Mouse (Mus musculus) embryonic fibroblast, embryonic 13.5 days (primary cell): ENCODE results near the gene Pnck. TPM values are rescaled to one million over a fixed set of nuclear protein-coding genes. Genes with fewer than 3 reads are reported as not detected.

Experiments
- H3K27ac ChIP-seq: 2 replicates; pipeline ENCODE4 v1.5.1; 2012; ENCODE audit warnings: low read length, control low read depth, inconsistent platforms; ENCODE audit not compliant: insufficient read depth
- H3K4me1 ChIP-seq: 2 replicates; pipeline ENCODE4 v1.6.1; 2011; ENCODE audit warnings: low read length; ENCODE audit not compliant: control insufficient read depth, insufficient read depth
- H3K4me3 ChIP-seq: 2 replicates; pipeline ENCODE4 v1.5.1; 2011; ENCODE audit warnings: mild to moderate bottlenecking, control low read depth, low read length; ENCODE audit not compliant: insufficient read depth
- CTCF ChIP-seq: IDR thresholded peaks from 2 replicates; pipeline ENCODE4 v1.5.1; 2011; ENCODE audit warnings: mild to moderate bottlenecking, control low read depth, low read length, moderate library complexity, borderline replicate concordance; ENCODE audit not compliant: insufficient read depth
- POLR2A ChIP-seq: IDR thresholded peaks from 2 replicates; pipeline ENCODE4 v1.6.1; 2011; ENCODE audit warnings: low read depth, mild to moderate bottlenecking, control low read depth, low read length, moderate library complexity
- polyA plus RNA-seq: library from polyadenylated mRNA; stranded (reverse); fragments of >200 nt; gene quantifications from 2 replicates; pipeline ENCODE4 v1.2.4, GENCODE M21; 2011; ENCODE audit warnings: low read depth; ENCODE audit not compliant: missing spikeins, insufficient read length

Pnck gene
- polyA plus RNA-seq, 1 experiment = 3.2 TPM

GRCm38 (mm10) chrX:73672879-73673618 is 13.1 kb upstream of the Pnck start, which contains the start of gene Slc6a8:
Gene Slc6a8, plus strand, starts transcription at chrX:73673150.
- H3K27ac ChIP-seq = peak within 1 kb of the TSS; percentile 19

GRCm38 (mm10) chrX:73672031-73672431 is 12.1 kb upstream of the Pnck start:
- Histone ChIP-seq H3K4me3 (no peak overlapping the region), H3K4me1 (peaks cover 3% of the 10 kb centered on the region; the same call in 1 of the 2 replicates), H3K27ac (no peak overlapping the region)
- TF ChIP-seq CTCF (peak; percentile 16; the same call in 1 of the 2 replicates), POLR2A (no peak)

More at GRCm38 (mm10) chrX:73672879-73673618, 13.1 kb upstream of the Pnck start, which contains the start of gene Slc6a8:
- Histone ChIP-seq H3K4me1 (peaks cover 3% of the 10 kb centered on the region; the same call in 1 of the 2 replicates), H3K4me3 (peak within 1 kb of the TSS; percentile 80)
- TF ChIP-seq POLR2A (peak; percentile 96), CTCF (no peak)

DNA sequence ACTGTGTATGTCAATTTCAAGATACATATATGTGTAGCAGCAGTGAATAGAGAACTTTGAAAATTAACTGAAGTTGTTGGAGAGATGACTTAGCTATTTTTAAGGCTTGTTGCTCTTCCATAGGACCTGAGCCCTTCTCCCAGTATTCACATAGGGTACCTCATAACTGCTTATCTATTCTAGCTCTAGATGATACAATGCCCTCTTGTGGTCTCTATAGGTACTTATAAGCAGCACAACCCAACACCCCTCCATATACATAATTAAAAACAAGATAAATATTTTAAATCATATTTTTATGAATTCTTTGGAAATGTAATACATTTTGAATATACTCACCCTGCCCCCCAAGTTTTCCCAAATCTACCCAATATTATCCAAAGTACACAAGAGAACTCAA is 3.2 kb upstream of the Pnck start:
- no peak overlapping the region for H3K4me3 ChIP-seq
- no peak overlapping the region for H3K27ac ChIP-seq
- no peaks in the 10 kb centered on the region for H3K4me1 ChIP-seq
- TF ChIP-seq POLR2A (no peak), CTCF (no peak)

DNA sequence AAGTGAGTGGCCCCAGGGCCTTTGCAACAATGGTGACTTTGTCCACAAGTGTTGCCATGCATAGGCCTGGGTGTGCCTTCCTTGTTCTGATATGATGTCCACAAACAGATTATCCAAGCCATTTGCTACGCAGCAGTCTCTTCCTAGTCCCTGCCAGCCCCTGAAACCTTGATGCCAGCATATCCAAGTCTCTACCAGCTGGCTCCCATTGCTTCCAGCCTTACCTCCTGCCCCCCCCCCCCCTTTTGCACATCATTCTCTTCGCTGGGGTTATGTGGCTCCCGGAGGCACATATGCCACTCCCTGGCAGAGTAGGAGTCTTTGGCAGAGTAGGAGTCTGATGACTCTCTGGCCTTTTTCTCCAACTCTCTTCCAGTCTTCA is 358 bp upstream of the Pnck start:
- Histone ChIP-seq H3K4me1 (no peaks in the 10 kb centered on the region), H3K27ac (no peak overlapping the region), H3K4me3 (no peak overlapping the region; the same call in 1 of the 2 replicates)
- no peak for TF ChIP-seq POLR2A
- TF ChIP-seq CTCF = no peak

DNA sequence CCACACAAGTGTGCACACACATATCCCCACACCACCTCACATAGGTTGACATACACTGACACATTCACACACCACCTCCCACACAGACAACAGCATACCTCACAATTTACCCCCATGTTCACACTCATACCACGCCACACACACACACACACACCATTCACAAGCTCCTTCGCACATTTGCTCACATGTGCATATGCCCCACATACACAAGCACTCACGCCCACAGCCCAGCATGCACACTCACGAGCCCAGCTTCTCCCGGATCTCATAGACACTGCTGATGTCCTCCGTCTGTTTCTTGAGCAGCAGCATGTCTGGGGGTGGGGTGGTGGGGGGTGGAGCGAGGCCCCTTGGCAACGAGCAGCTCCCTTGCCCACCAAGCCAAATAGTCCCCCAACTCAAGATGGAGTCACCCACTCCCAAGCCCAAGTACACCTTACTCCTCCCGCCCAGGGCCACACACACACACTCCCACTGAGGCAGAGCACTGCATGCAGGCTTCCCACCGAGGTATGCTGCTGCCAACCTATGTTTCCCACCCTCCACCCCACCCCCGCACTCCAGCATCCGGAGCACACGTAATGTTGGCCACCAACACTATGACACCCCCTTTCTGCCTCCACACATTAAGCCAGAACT is 862 bp downstream of the Pnck start:
- H3K27ac ChIP-seq = no peak overlapping the region
- H3K4me3 ChIP-seq = no peak overlapping the region
- TF ChIP-seq CTCF (no peak), POLR2A (no peak)
- no peaks in the 10 kb centered on the region for H3K4me1 ChIP-seq

DNA sequence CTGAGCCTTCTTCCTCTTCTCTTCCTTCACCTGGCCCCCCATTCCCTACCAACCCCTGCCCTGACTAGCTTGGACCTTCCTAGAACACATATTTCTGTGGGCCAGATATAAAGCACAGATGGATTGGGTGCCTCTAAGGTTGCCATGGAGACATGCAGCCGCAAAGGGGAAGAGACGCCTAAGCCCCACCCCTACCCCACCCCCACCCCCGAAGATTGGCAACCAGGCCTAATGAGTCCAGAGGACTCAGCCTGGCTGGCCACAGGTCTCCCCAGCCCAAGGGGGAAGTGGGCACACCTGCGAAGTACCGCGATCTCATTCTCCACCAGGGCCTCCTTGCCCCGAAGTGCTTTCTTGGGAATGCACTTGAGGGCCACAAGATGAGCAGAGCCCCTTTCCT is 1.5 kb downstream of the Pnck start:
- TF ChIP-seq CTCF (no peak), POLR2A (no peak)
- Histone ChIP-seq H3K4me3 (no peak overlapping the region), H3K27ac (no peak overlapping the region), H3K4me1 (no peaks in the 10 kb centered on the region)

GRCm38 (mm10) chrX:73655529-73655928 is 4.4 kb downstream of the Pnck start:
- Histone ChIP-seq H3K27ac (no peak overlapping the region), H3K4me3 (no peak overlapping the region), H3K4me1 (no peaks in the 10 kb centered on the region)
- TF ChIP-seq CTCF = peak; percentile 35; the same call in 1 of the 2 replicates
- no peak for TF ChIP-seq POLR2A

DNA sequence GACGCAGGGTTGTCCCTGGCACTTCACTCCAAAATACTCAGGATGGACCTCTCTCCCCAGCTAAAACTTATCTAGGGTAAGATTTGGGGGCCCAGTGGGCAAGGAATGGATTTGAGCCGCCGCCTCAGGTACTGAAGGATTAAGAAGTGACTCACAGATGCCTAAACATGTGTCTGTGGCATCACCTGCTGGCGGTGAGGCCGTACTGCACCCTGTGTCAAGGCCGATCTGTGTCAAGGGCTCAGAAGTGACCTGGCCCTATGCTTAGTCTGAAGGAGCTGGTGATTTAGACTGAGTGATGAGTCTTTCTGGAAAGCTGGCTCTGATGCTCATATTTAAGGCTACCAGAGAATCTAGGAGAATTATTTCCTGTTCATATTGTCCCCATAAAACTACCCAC is 5.7 kb downstream of the Pnck start:
- no peak overlapping the region for H3K4me3 ChIP-seq
- H3K4me1 ChIP-seq = no peaks in the 10 kb centered on the region
- TF ChIP-seq CTCF = peak; percentile 97
- TF ChIP-seq POLR2A = no peak
- H3K27ac ChIP-seq = no peak overlapping the region

DNA sequence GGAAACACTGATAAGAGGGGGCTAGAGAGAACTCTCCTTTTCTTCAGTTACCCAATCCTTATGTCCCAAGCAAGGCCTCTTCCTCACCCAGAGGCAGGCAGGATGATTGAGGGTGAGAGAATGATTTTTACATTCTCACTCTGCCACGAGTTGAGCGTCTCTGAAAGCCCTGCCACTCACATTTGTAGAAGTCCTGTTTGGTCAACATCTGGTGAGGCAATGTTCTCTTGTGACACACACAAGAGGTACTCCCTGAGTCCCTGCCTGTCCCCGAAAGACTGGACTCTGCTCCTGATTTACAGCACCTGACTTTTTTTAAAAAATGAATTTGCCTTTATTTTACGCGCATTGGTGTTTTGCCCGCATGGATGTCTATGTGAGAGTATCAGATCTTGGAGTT is 6.5 kb downstream of the Pnck start:
- Histone ChIP-seq H3K4me1 (no peaks in the 10 kb centered on the region), H3K27ac (no peak overlapping the region), H3K4me3 (no peak overlapping the region)
- TF ChIP-seq CTCF = no peak
- TF ChIP-seq POLR2A = no peak

GRCm38 (mm10) chrX:73650869-73651268 is 9.0 kb downstream of the Pnck start:
- H3K4me1 ChIP-seq = no peaks in the 10 kb centered on the region
- TF ChIP-seq CTCF (no peak), POLR2A (no peak)
- H3K27ac ChIP-seq = no peak overlapping the region
- H3K4me3 ChIP-seq = no peak overlapping the region

- no peak overlapping the region for H3K4me3 ChIP-seq
- H3K27ac ChIP-seq = no peak overlapping the region
- no peaks in the 10 kb centered on the region for H3K4me1 ChIP-seq
- TF ChIP-seq POLR2A (no peak), CTCF (no peak)
Observed at GRCm38 (mm10) chrX:73645121-73645520, 14.8 kb downstream of the Pnck start.
